Comparison of ENCODE assay signal across 12 mouse cellular contexts in the genomic region with DNA sequence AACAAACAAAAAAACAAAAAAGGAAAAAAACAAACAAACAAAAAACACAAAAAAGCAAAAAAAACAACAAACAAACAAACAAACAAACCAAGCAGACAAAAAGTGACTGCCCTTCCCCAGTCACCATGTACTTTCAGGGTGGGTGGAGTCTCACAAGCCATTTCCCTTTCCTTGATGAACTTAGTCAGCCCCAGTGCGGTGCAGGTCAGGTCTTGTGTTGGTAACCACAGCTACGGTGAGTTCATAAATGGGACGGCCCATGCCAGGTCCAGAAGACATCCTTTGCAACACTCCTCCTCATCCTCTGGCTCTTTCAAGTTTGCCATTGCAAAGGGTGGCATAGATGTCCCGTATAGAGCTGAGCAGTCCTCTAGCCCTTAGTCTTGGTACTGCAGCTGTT.
"Had no signal": no experiment of that assay in that cellular context is flagged by ENCODE, and none has a peak within 500 bp of the region (broad histone marks: within the 10 kb centered on the region; RNA-seq: fewer than 3 reads in every experiment).

No protein-coding gene starts in this region.

- H3K4me3 ChIP-seq: layer of hippocampus, adult 2 months; left cerebral cortex, adult 2 months; limb, embryonic 15.5 days; liver, embryonic 13.5 days; megakaryocyte, embryonic 14.5 days; midbrain, embryonic 15.5 days; neural tube, embryonic 12.5 days had no signal

- H3K9me3 ChIP-seq: limb, embryonic 15.5 days; liver, embryonic 13.5 days; megakaryocyte, embryonic 14.5 days; midbrain, embryonic 15.5 days; neural tube, embryonic 12.5 days had no signal

- DNase-seq: kidney, postnatal 10 days; kidney, postnatal 4 days; liver, embryonic 13.5 days; lung, adult 18-20 months; thymus, postnatal 4 days had no signal

- H3K4me1 ChIP-seq: limb, embryonic 15.5 days; midbrain, embryonic 15.5 days; neural tube, embryonic 12.5 days had no signal

- H3K27me3 ChIP-seq: limb, embryonic 15.5 days; liver, embryonic 13.5 days; midbrain, embryonic 15.5 days; neural tube, embryonic 12.5 days had no signal

- H3K27ac ChIP-seq: layer of hippocampus, adult 2 months; left cerebral cortex, adult 2 months; limb, embryonic 15.5 days; liver, embryonic 13.5 days; midbrain, embryonic 15.5 days; neural tube, embryonic 12.5 days had no signal

- ATAC-seq: midbrain, embryonic 15.5 days had no signal

- H3K9ac ChIP-seq: limb, embryonic 15.5 days; liver, embryonic 13.5 days; midbrain, embryonic 15.5 days; neural tube, embryonic 12.5 days had no signal

- H3K4me2 ChIP-seq: limb, embryonic 15.5 days; liver, embryonic 13.5 days; midbrain, embryonic 11.5 days; midbrain, embryonic 15.5 days; neural tube, embryonic 12.5 days had no signal

- H3K36me3 ChIP-seq: limb, embryonic 15.5 days; liver, embryonic 13.5 days; midbrain, embryonic 15.5 days; neural tube, embryonic 12.5 days had no signal
